Mouse (Mus musculus): ENCODE data around the gene Junb. TPM values are rescaled to one million over a fixed set of nuclear protein-coding genes. Genes with fewer than 3 reads are reported as not detected.

Junb gene
- polyA plus RNA-seq (2011; ENCODE audit: insufficient read depth, insufficient read length, low read depth, missing spikeins) = 19.0 and 20.4 TPM in 2 replicates

GRCm38 (mm10) chr8:84978248-84978940, at the start of gene Junb:
Gene Junb (minus strand): TSS chr8:84978718.
- H3K27me3 ChIP-seq (ENCODE audit: control insufficient read depth, insufficient read depth, low read length, poor library complexity, severe bottlenecking) = no peaks in the 10 kb centered on the region
- H3K9me3 ChIP-seq (replicated peaks; ENCODE audit: control insufficient read depth, insufficient read depth, low read length, poor library complexity, severe bottlenecking) = no peaks in the 10 kb centered on the region
- peaks cover 4% of the 10 kb centered on the region; the same call in 1 of the 2 replicates for H3K36me3 ChIP-seq (ENCODE audit: control insufficient read depth, insufficient read depth, low read length, poor library complexity, severe bottlenecking)
- H3K4me1 ChIP-seq (ENCODE audit: control insufficient read depth, insufficient read depth, low read length) = peaks cover 3% of the 10 kb centered on the region
- TF ChIP-seq POLR2A (IDR thresholded peaks at IDR 0.05; ENCODE audit: insufficient read depth, low read length) (peak; percentile 94), EP300 (IDR thresholded peaks at IDR 0.05; ENCODE audit: insufficient read depth, low read depth, low read length) (0 out of 2 replicates have a peak, but pooled peaks have one; percentile 43), CTCF (IDR thresholded peaks at IDR 0.05; ENCODE audit: low read depth, low read length) (no peak)
- H3K27ac ChIP-seq (ENCODE audit: insufficient read depth, low read length) = peak within 1 kb of the TSS; percentile 64
- H3K4me3 ChIP-seq (ENCODE audit: low read depth, low read length) = peak within 1 kb of the TSS; percentile 90
- H3K9ac ChIP-seq (ENCODE audit: low read depth, poor library complexity, severe bottlenecking) = peak within 1 kb of the TSS; percentile 94

- Histone ChIP-seq H3K27ac (ENCODE audit: insufficient read depth, low read length) (no peak overlapping the region), H3K4me3 (ENCODE audit: low read depth, low read length) (no peak overlapping the region; the same call in 1 of the 2 replicates), H3K9me3 (replicated peaks; ENCODE audit: control insufficient read depth, insufficient read depth, low read length, poor library complexity, severe bottlenecking) (no peaks in the 10 kb centered on the region), H3K9ac (ENCODE audit: low read depth, poor library complexity, severe bottlenecking) (peak overlapping the region; percentile 99), H3K27me3 (ENCODE audit: control insufficient read depth, insufficient read depth, low read length, poor library complexity, severe bottlenecking) (no peaks in the 10 kb centered on the region), H3K36me3 (ENCODE audit: control insufficient read depth, insufficient read depth, low read length, poor library complexity, severe bottlenecking) (peaks cover 54% of the 10 kb centered on the region), H3K4me1 (ENCODE audit: control insufficient read depth, insufficient read depth, low read length) (no peaks in the 10 kb centered on the region)
- TF ChIP-seq CTCF (IDR thresholded peaks at IDR 0.05; ENCODE audit: low read depth, low read length) (no peak), EP300 (IDR thresholded peaks at IDR 0.05; ENCODE audit: insufficient read depth, low read depth, low read length) (no peak), POLR2A (IDR thresholded peaks at IDR 0.05; ENCODE audit: insufficient read depth, low read length) (no peak)
Measured at GRCm38 (mm10) chr8:85027922-85028321, 49.4 kb upstream of the Junb start.

- H3K36me3 ChIP-seq (ENCODE audit: control insufficient read depth, insufficient read depth, low read length, poor library complexity, severe bottlenecking) = peaks cover 55% of the 10 kb centered on the region
- peak overlapping the region; percentile 95 for H3K4me3 ChIP-seq (ENCODE audit: low read depth, low read length)
- TF ChIP-seq EP300 (IDR thresholded peaks at IDR 0.05; ENCODE audit: insufficient read depth, low read depth, low read length) (no peak), CTCF (IDR thresholded peaks at IDR 0.05; ENCODE audit: low read depth, low read length) (no peak), POLR2A (IDR thresholded peaks at IDR 0.05; ENCODE audit: insufficient read depth, low read length) (no peak)
- peak overlapping the region; percentile 99 for H3K9ac ChIP-seq (ENCODE audit: low read depth, poor library complexity, severe bottlenecking)
- H3K27me3 ChIP-seq (ENCODE audit: control insufficient read depth, insufficient read depth, low read length, poor library complexity, severe bottlenecking) = no peaks in the 10 kb centered on the region
- no peaks in the 10 kb centered on the region for H3K4me1 ChIP-seq (ENCODE audit: control insufficient read depth, insufficient read depth, low read length)
- H3K27ac ChIP-seq (ENCODE audit: insufficient read depth, low read length) = 0 out of 2 replicates have a peak overlapping the region, but pooled peaks have one; percentile 29
- no peaks in the 10 kb centered on the region for H3K9me3 ChIP-seq (replicated peaks; ENCODE audit: control insufficient read depth, insufficient read depth, low read length, poor library complexity, severe bottlenecking)
Measured at GRCm38 (mm10) chr8:85027516-85027855, 49.0 kb upstream of the Junb start.

- Histone ChIP-seq H3K9ac (ENCODE audit: low read depth, poor library complexity, severe bottlenecking) (peak within 1 kb of the TSS; percentile 99), H3K4me3 (ENCODE audit: low read depth, low read length) (peak within 1 kb of the TSS; percentile 95), H3K27ac (ENCODE audit: insufficient read depth, low read length) (0 out of 2 replicates have a peak within 1 kb of the TSS, but pooled peaks have one; percentile 29), H3K9me3 (replicated peaks; ENCODE audit: control insufficient read depth, insufficient read depth, low read length, poor library complexity, severe bottlenecking) (no peaks in the 10 kb centered on the region), H3K27me3 (ENCODE audit: control insufficient read depth, insufficient read depth, low read length, poor library complexity, severe bottlenecking) (no peaks in the 10 kb centered on the region), H3K4me1 (ENCODE audit: control insufficient read depth, insufficient read depth, low read length) (no peaks in the 10 kb centered on the region), H3K36me3 (ENCODE audit: control insufficient read depth, insufficient read depth, low read length, poor library complexity, severe bottlenecking) (peaks cover 55% of the 10 kb centered on the region)
- TF ChIP-seq EP300 (IDR thresholded peaks at IDR 0.05; ENCODE audit: insufficient read depth, low read depth, low read length) = 0 out of 2 replicates have a peak, but pooled peaks have one; percentile 32
- TF ChIP-seq CTCF (IDR thresholded peaks at IDR 0.05; ENCODE audit: low read depth, low read length) = no peak
- TF ChIP-seq POLR2A (IDR thresholded peaks at IDR 0.05; ENCODE audit: insufficient read depth, low read length) = peak; percentile 87
Measured at GRCm38 (mm10) chr8:85026670-85027515, 48.4 kb upstream of the Junb start, which contains the start of gene Trir. Gene Trir (plus strand): TSS chr8:85026823.

- Histone ChIP-seq H3K9ac (ENCODE audit: low read depth, poor library complexity, severe bottlenecking) (peak within 1 kb of the TSS; percentile 99), H3K27me3 (ENCODE audit: control insufficient read depth, insufficient read depth, low read length, poor library complexity, severe bottlenecking) (no peaks in the 10 kb centered on the region), H3K4me3 (ENCODE audit: low read depth, low read length) (peak within 1 kb of the TSS; percentile 99), H3K4me1 (ENCODE audit: control insufficient read depth, insufficient read depth, low read length) (no peaks in the 10 kb centered on the region), H3K36me3 (ENCODE audit: control insufficient read depth, insufficient read depth, low read length, poor library complexity, severe bottlenecking) (peaks cover 52% of the 10 kb centered on the region), H3K9me3 (replicated peaks; ENCODE audit: control insufficient read depth, insufficient read depth, low read length, poor library complexity, severe bottlenecking) (no peaks in the 10 kb centered on the region), H3K27ac (ENCODE audit: insufficient read depth, low read length) (peak within 1 kb of the TSS; percentile 73)
- no peak for TF ChIP-seq EP300 (IDR thresholded peaks at IDR 0.05; ENCODE audit: insufficient read depth, low read depth, low read length)
- no peak for TF ChIP-seq POLR2A (IDR thresholded peaks at IDR 0.05; ENCODE audit: insufficient read depth, low read length)
- no peak for TF ChIP-seq CTCF (IDR thresholded peaks at IDR 0.05; ENCODE audit: low read depth, low read length)
Measured at GRCm38 (mm10) chr8:85025098-85025932, 46.8 kb upstream of the Junb start, which contains the start of gene Asna1. Gene Asna1 (minus strand): TSS chr8:85025281.

Data from ES-Bruce4 (cell line).